Mouse (Mus musculus) C2C12 (cell line): ENCODE data around the gene Ccdc34. TPM values are rescaled to one million over a fixed set of nuclear protein-coding genes. Genes with fewer than 3 reads are reported as not detected.
A peak's percentile ranks its signal among the peaks of the same experiment; 100 is the strongest.

ENCODE experiments used
- H3K27me3 ChIP-seq: one replicate; pipeline ENCODE4 v1.6.1; 2011; ENCODE audit not compliant: control insufficient read depth, insufficient read depth, insufficient read length
- H3K36me3 ChIP-seq: one replicate; pipeline ENCODE4 v1.6.1; 2011; ENCODE audit not compliant: control insufficient read depth, insufficient read depth
- H3K4me3 ChIP-seq: one replicate; pipeline ENCODE4 v1.5.1; 2011; ENCODE audit warnings: mild to moderate bottlenecking, control low read depth; ENCODE audit not compliant: poor library complexity, insufficient read depth, severe bottlenecking
- H3K79me2 ChIP-seq: one replicate; pipeline ENCODE4 v1.6.1; 2011; ENCODE audit not compliant: control insufficient read depth, insufficient read depth
- H3K79me3 ChIP-seq: one replicate; pipeline ENCODE4 v1.6.1; 2011; ENCODE audit warnings: low read depth, control low read depth
- H3ac ChIP-seq: one replicate; pipeline ENCODE3; 2011; ENCODE audit warnings: low read depth; ENCODE audit not compliant: control insufficient read depth, insufficient read length
- CEBPB ChIP-seq: IDR thresholded peaks from one replicate; pipeline ENCODE4 v1.6.1; 2011; ENCODE audit warnings: low read depth, mild to moderate bottlenecking, control low read depth, moderate library complexity
- CTCF ChIP-seq: IDR thresholded peaks from one replicate; pipeline ENCODE4 v1.5.1; 2011; ENCODE audit not compliant: control insufficient read depth, insufficient read depth, insufficient read length
- FOSL1 ChIP-seq: IDR thresholded peaks from one replicate; pipeline ENCODE4 v1.8.0; 2011; ENCODE audit warnings: mild to moderate bottlenecking, low read length; ENCODE audit not compliant: poor library complexity, insufficient read depth, severe bottlenecking
- MAX ChIP-seq: IDR thresholded peaks from one replicate; pipeline ENCODE4 v1.6.1; 2011; ENCODE audit warnings: mild to moderate bottlenecking, control low read depth
- MYOD1 ChIP-seq: IDR thresholded peaks from one replicate; pipeline ENCODE4 v1.6.1; 2011; ENCODE audit warnings: low read depth; ENCODE audit not compliant: control insufficient read depth, insufficient read length
- MYOG ChIP-seq: IDR thresholded peaks from one replicate; pipeline ENCODE4 v1.6.1; 2011; ENCODE audit not compliant: control insufficient read depth, insufficient read length; ENCODE audit errors: extremely low read depth
- USF1 ChIP-seq: IDR thresholded peaks from one replicate; pipeline ENCODE4 v1.6.1; 2011; ENCODE audit warnings: low read depth, mild to moderate bottlenecking, control low read depth, moderate library complexity
- polyA plus RNA-seq: library from polyadenylated mRNA; unstranded; fragments of >200 nt; fragmentation: generic; extraction: Trizol; gene quantifications from one replicate; pipeline ENCODE4 v1.2.1, GENCODE M21; 2012; ENCODE audit warnings: missing spikeins

Ccdc34 gene
- polyA plus RNA-seq, 1 experiment, result 18.5 TPM

DNA sequence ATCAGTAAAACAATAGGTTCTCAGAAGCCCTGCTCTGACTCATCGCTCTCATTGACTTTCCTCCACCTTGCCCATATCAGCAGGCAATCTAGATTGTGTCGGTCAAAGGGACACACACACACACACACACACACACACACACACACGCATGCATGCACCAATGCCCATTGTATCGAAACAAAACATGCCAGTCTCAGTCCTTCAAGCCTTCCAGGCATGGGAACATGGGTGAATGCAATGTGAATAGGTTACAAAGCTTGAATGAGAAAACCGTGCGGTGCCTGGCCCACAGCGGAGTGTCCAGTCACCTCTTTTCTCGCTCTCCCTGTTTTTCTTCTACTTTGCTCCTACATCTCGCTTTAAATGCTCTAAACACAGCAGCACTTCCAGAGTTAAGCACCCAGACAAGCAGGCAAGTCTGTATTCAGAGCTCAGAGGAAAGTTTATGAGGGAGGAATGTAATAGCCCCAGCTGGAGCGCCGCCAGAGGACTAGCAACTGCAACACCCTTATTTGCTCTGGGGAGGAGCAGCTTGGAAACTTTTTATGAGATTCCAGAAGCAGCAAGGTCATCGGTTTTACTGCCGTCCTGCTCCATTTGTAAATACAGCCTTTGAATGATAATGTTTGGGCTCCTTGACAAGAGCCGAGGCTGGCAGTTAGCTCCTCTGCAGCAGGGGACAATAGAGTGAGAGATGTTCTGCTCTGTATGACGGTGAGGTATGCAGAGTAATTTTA lies 174.5 kb downstream of the Ccdc34 start:
- no peaks in the 10 kb centered on the region for H3K36me3 ChIP-seq
- no peaks in the 10 kb centered on the region for H3K79me3 ChIP-seq
- TF ChIP-seq MAX (no peak), USF1 (no peak), MYOG (no peak), CTCF (no peak), MYOD1 (no peak), CEBPB (peak; percentile 41), FOSL1 (no peak)
- no peak overlapping the region for H3K4me3 ChIP-seq
- H3K27me3 ChIP-seq, result no peaks in the 10 kb centered on the region
- no peaks in the 10 kb centered on the region for H3K79me2 ChIP-seq
- peak overlapping the region; percentile 7 for H3ac ChIP-seq

DNA sequence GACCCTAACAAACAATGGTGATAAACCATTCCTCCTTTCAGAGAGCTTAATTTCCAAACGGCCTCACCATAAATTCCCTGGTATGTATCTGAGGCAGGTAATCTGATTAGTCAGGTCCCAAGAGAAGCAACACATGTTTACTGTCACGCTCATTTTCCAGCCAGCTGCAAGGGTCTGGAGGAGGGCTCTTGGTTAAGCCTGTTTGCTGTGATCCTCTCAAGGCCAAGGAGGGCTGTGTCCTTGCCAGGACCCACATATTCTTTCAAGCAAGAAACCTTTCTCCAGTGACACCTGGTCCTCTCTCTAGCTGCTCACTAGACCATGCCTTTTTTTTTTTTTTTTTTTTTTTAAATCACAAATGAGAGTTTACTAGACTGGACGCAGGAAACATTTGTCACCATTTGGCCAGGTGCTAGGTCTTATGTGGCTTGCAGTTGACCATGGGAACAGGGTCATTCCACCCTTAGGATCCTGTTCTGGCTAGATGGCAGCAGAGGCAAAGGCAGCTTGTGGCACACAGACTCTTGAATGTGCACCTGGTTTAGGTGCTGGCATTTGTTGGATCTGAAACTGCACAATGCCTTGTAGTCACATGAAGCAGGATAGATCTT lies 175.2 kb downstream of the Ccdc34 start:
- TF ChIP-seq CTCF, result no peak
- no peak for TF ChIP-seq MAX
- TF ChIP-seq MYOD1, result no peak
- no peak for TF ChIP-seq FOSL1
- no peak for TF ChIP-seq CEBPB
- no peak for TF ChIP-seq USF1
- Histone ChIP-seq H3K79me3 (no peaks in the 10 kb centered on the region), H3K4me3 (no peak overlapping the region), H3ac (no peak overlapping the region), H3K36me3 (no peaks in the 10 kb centered on the region), H3K27me3 (no peaks in the 10 kb centered on the region), H3K79me2 (no peaks in the 10 kb centered on the region)

DNA sequence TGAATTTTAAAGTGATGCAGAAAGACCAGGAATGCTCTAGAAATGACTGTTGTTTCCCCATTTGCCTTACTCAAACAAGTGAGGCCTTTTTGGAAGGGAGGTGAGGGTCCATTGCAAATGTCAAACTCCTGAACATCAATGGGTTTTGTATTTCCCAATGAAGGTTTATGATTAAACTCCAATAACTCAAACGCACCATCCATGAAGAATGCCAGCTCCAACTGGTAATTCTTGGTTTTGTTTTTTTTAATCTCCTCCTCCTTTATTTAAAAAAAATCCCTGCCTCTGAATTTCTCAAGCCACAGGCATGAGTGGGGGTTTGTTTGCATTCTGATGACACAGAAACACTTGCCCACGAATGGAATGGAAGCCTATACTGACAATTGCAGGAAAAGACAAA lies 178.9 kb downstream of the Ccdc34 start:
- Histone ChIP-seq H3K4me3 (no peak overlapping the region), H3K27me3 (no peaks in the 10 kb centered on the region), H3K79me2 (no peaks in the 10 kb centered on the region), H3ac (no peak overlapping the region), H3K79me3 (no peaks in the 10 kb centered on the region), H3K36me3 (no peaks in the 10 kb centered on the region)
- no peak for TF ChIP-seq MYOD1
- no peak for TF ChIP-seq FOSL1
- no peak for TF ChIP-seq MYOG
- no peak for TF ChIP-seq MAX
- no peak for TF ChIP-seq CEBPB
- TF ChIP-seq CTCF, result no peak
- TF ChIP-seq USF1, result no peak

DNA sequence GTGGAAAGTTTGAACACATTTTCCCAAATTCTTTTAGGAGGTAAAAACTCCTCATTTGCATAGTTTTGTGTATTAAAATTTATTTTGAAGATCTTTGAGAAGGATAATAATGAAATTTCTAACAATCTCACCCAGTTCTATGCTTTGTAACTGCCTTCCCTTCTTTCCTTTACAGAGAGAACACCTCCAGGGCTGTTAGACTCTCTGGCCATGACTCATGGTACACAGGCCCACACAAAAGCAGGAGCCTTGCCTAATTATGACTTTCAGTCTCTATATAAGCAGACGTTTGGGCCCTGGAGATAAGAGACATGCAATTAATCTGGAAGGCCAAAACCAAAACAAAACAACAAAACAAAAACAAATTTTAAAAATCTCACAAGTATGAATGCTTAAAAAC lies 182.0 kb downstream of the Ccdc34 start:
- Histone ChIP-seq H3K36me3 (no peaks in the 10 kb centered on the region), H3K79me2 (no peaks in the 10 kb centered on the region), H3ac (no peak overlapping the region), H3K79me3 (no peaks in the 10 kb centered on the region), H3K4me3 (no peak overlapping the region), H3K27me3 (no peaks in the 10 kb centered on the region)
- TF ChIP-seq CTCF, result no peak
- TF ChIP-seq CEBPB, result no peak
- TF ChIP-seq MYOG, result no peak
- TF ChIP-seq MYOD1, result no peak
- TF ChIP-seq MAX, result no peak
- TF ChIP-seq USF1, result no peak
- no peak for TF ChIP-seq FOSL1

DNA sequence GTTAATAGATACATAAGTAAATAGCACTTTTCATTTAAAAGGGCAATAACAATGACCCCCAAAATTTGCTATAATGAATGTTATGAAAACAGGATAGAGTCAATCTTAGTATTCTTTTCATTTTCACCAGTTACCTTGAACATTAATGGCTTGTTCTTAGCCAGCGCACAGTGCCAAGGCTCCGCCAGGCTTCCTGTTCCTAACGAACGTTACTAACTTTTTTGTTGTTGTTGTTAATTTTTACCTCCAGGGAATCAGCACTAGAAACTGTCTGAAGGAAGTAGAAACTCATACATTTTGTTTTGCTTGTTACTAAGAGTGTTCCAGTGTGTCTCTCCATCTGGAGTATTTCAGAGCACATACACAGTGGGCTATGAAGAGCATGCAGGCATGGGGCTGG lies 184.2 kb downstream of the Ccdc34 start:
- Histone ChIP-seq H3K4me3 (no peak overlapping the region), H3ac (no peak overlapping the region), H3K79me3 (no peaks in the 10 kb centered on the region), H3K36me3 (no peaks in the 10 kb centered on the region), H3K79me2 (no peaks in the 10 kb centered on the region), H3K27me3 (no peaks in the 10 kb centered on the region)
- TF ChIP-seq USF1 (no peak), MYOG (no peak), FOSL1 (no peak), MYOD1 (no peak), CEBPB (no peak), MAX (no peak), CTCF (no peak)
